Mouse (Mus musculus) hindbrain, embryonic 16.5 days (tissue): Measurements from ENCODE around the gene Slc41a3. TPM values are rescaled to one million over a fixed set of nuclear protein-coding genes. Genes with fewer than 3 reads are reported as not detected.

ENCODE experiments used
- ATAC-seq: fragments of 200-750 bp; cut with Nextera tagmentation; 2 replicates; pipeline ENCODE4 v1.8.0; 2017; ENCODE audit warnings: moderate TSS enrichment, moderate library complexity
- H3K27ac ChIP-seq: fragments of 300-500 bp; sonication (generic); 2 replicates; pipeline ENCODE4 v1.5.1; 2014; ENCODE audit warnings: low read depth, mild to moderate bottlenecking, control low read depth, low read length, moderate library complexity
- H3K27me3 ChIP-seq: fragments of 300-500 bp; sonication (generic); replicated peaks from 2 replicates; pipeline ENCODE4 v1.6.1; 2014; ENCODE audit warnings: low read length; ENCODE audit not compliant: control insufficient read depth, insufficient read depth
- H3K36me3 ChIP-seq: fragments of 300-500 bp; sonication (generic); 2 replicates; pipeline ENCODE4 v1.6.1; 2014; ENCODE audit warnings: mild to moderate bottlenecking, low read length, moderate library complexity, mixed read lengths; ENCODE audit not compliant: control insufficient read depth, insufficient read depth
- H3K4me1 ChIP-seq: fragments of 300-500 bp; sonication (generic); 2 replicates; pipeline ENCODE4 v1.6.1; 2014; ENCODE audit warnings: low read depth, low read length; ENCODE audit not compliant: control insufficient read depth, insufficient read depth
- H3K4me2 ChIP-seq: fragments of 300-500 bp; sonication (generic); 2 replicates; pipeline ENCODE4 v1.6.1; 2014; ENCODE audit warnings: mild to moderate bottlenecking, low read length, control low read depth, moderate library complexity
- H3K4me3 ChIP-seq: fragments of 300-500 bp; sonication (generic); 2 replicates; pipeline ENCODE4 v1.5.1; 2014; ENCODE audit warnings: mild to moderate bottlenecking, low read length, control low read depth, moderate library complexity
- H3K9ac ChIP-seq: fragments of 300-500 bp; sonication (generic); 2 replicates; pipeline ENCODE4 v1.6.1; 2014; ENCODE audit warnings: low read depth, mild to moderate bottlenecking, control low read depth, low read length, moderate library complexity
- H3K9me3 ChIP-seq: fragments of 300-500 bp; sonication (generic); 2 replicates; pipeline ENCODE4 v1.6.1; 2014; ENCODE audit warnings: mild to moderate bottlenecking, low read length, moderate library complexity; ENCODE audit not compliant: control insufficient read depth
- WGBS: fragments of 180-500 bp; shearing (Covaris S2); extraction: QIAGEN DNeasy Blood & Tissue Kit; methylation state at CpG from one replicate; pipeline ENCODE4 v1.1.7; 2014; 5-methylcytosine and 5-hydroxymethylcytosine counted together
- polyA plus RNA-seq: library from polyadenylated mRNA; unstranded; fragments of >200 nt; fragmentation: Nextera tagmentation; extraction: Ambion mirVana; gene quantifications from 2 replicates; pipeline ENCODE4 v1.2.1, GENCODE M21; 2015

The Slc41a3 gene
- polyA plus RNA-seq, 1 experiment from 2014 or later = 12.7 TPM

DNA sequence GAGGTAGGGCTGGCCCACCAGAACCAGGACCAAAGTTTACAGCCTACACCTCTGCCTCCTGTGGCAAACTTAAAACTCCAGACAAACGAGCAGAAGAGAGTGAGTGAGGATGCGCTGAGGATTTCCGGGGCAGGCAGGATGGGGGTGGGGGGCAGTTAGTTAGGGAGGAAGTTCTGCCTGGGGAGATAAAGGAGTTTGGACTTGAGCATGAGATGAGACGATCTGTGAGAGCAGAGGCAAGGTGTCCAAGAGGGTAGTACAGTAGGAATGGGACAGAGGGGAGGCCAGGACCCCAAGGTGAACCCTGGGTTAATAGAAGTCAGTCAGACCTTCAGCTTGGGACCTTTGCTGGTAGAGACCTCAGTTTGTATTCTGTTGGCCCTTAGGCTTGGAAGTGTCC, 13.7 kb downstream of the Slc41a3 start:
- no peak overlapping the region for H3K4me2 ChIP-seq
- WGBS = 85% methylated on average over 4 of the region's 4 CpGs

DNA sequence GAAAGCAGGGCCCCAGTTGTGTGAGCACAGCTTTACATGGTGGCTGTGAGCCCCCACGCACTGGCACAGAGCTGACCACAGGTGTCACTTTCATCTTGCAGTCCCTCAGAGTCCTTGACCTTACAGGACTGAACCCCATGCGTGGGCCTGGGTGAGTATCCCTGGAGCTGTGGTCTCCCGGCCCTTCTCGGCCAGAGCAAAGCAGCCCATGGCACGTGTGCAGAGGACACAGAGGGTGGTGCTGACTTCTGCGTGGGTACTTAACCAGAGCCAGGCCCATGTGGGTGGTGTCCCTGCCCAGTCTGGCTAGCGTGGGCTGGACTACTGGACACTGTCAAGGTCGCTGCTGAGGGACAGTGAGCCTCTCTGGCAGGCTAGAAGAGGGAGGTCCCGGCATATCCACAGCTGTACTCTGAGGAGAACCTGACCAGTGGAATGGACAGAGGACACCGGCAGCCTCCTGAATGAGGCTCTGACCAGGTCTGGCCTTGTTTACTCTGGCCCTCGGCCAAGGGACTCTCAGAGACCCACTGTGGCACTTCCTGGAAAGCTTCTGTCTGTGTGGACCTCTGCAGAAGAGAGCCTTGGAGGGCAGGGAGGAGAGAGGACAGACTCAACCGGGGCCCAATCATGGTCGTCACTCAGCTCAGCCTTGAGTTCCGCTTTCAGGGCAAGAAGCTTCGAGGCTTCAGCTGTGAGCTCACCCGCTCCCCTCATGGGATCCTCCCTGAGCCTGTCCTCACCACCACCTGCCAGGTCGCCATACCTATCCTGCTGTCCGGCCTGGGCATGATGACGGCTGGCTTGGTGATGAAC, 14.5 kb downstream of the Slc41a3 start:
- H3K9me3 ChIP-seq = no peaks in the 10 kb centered on the region
- no peak overlapping the region for H3K4me2 ChIP-seq
- no peaks in the 10 kb centered on the region for H3K36me3 ChIP-seq
- no peak overlapping the region for H3K9ac ChIP-seq
- H3K4me3 ChIP-seq = no peak overlapping the region
- no peaks in the 10 kb centered on the region for H3K27me3 ChIP-seq
- ATAC-seq = no peak
- peaks cover 5% of the 10 kb centered on the region for H3K4me1 ChIP-seq
- WGBS = 89% methylated on average over 19 of the region's 19 CpGs
- no peak overlapping the region for H3K27ac ChIP-seq

More for the DNA sequence above, 13.7 kb downstream of the Slc41a3 start:
- Histone ChIP-seq H3K9me3 (no peaks in the 10 kb centered on the region), H3K27me3 (no peaks in the 10 kb centered on the region), H3K27ac (no peak overlapping the region), H3K36me3 (no peaks in the 10 kb centered on the region), H3K9ac (no peak overlapping the region), H3K4me3 (no peak overlapping the region), H3K4me1 (peaks cover 5% of the 10 kb centered on the region)
- no peak for ATAC-seq

DNA sequence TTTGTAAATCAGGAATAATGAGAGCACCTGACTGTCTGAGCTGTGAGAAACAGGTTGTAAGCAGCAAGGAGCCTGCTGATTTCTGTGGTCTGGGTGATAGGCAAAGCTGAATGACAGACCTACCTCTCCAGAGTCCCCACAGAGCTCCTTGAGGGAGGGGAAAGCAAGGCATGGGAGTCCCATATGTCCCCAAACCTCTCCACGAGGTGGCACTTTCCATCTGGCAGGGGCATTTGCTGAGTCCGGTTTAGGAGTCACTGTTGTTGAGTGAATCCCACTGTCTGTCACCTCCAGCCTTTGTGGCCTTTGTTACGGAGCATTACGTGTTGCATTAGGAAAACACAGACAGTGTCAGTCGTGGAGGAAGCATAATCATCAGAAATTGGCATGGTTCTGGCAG, 15.4 kb downstream of the Slc41a3 start:
- no peak overlapping the region for H3K4me2 ChIP-seq
- 63% methylated on average over 5 of the region's 5 CpGs for WGBS
- H3K9ac ChIP-seq = no peak overlapping the region
- peaks cover 5% of the 10 kb centered on the region for H3K4me1 ChIP-seq
- no peak overlapping the region for H3K4me3 ChIP-seq
- H3K27me3 ChIP-seq = no peaks in the 10 kb centered on the region
- no peak for ATAC-seq
- no peak overlapping the region for H3K27ac ChIP-seq
- no peaks in the 10 kb centered on the region for H3K36me3 ChIP-seq
- H3K9me3 ChIP-seq = no peaks in the 10 kb centered on the region

DNA sequence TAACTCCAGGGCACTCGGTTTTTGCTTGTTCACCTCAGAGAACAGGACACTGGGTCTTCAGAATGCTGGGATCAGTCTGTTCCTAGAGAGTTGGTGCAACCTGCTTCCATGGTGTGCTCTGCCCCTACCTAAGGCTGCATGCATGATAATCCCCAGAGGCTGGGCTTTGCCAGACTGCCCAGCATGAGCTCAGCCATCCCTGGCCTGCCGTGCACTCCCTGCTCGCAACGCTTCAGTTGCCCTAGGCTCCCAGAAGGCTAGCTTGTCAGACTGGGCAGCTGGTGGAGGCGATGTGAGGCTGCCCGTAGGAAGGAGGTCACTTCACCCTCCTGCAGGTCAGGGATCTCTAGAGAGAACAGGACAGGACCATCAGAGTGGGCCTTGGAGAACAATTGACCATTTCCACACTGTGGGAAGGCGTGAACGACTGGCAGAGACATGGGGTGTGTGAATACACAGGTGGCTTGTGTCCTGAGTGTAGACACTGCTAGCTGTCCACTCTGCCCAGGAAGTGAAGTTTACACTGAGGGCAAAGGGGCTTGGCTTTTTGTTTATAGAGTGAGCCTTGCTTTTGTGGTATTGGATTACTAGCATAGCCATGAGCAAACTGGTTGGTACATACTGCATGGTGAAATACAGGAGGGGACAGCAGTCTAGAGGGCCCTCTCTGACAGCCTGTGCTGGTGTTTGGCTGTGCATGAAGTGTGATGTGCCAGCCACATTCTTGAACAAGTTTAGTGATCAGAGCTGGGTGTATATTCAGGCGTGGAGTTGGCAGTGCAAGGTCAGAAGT, 16.5 kb downstream of the Slc41a3 start:
- 54% methylated on average over 9 of the region's 9 CpGs for WGBS
- Histone ChIP-seq H3K27me3 (no peaks in the 10 kb centered on the region), H3K4me1 (peaks cover 5% of the 10 kb centered on the region), H3K9me3 (no peaks in the 10 kb centered on the region), H3K27ac (no peak overlapping the region), H3K4me3 (no peak overlapping the region), H3K9ac (no peak overlapping the region), H3K4me2 (no peak overlapping the region), H3K36me3 (no peaks in the 10 kb centered on the region)
- ATAC-seq = no peak

DNA sequence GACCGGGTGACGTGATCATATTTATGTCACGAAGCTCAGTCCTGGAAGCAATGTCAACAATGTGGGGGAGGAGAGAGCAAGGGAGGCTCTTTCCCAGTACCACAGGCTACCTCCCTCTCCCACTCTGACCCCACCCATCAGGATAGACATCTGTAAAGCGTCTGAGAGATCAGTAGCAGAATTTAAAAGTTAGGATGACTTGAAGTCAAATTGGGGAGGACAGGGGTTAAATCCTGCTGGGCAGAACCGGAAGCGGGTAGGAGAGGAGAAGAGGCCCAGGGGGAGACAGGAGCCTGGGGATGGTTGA, 17.0 kb downstream of the Slc41a3 start:
- Histone ChIP-seq H3K4me2 (no peak overlapping the region), H3K4me3 (no peak overlapping the region), H3K27me3 (no peaks in the 10 kb centered on the region), H3K27ac (no peak overlapping the region), H3K36me3 (no peaks in the 10 kb centered on the region), H3K9me3 (no peaks in the 10 kb centered on the region), H3K4me1 (peaks cover 5% of the 10 kb centered on the region), H3K9ac (no peak overlapping the region)
- WGBS = 75% methylated on average over 6 of the region's 6 CpGs
- no peak for ATAC-seq

DNA sequence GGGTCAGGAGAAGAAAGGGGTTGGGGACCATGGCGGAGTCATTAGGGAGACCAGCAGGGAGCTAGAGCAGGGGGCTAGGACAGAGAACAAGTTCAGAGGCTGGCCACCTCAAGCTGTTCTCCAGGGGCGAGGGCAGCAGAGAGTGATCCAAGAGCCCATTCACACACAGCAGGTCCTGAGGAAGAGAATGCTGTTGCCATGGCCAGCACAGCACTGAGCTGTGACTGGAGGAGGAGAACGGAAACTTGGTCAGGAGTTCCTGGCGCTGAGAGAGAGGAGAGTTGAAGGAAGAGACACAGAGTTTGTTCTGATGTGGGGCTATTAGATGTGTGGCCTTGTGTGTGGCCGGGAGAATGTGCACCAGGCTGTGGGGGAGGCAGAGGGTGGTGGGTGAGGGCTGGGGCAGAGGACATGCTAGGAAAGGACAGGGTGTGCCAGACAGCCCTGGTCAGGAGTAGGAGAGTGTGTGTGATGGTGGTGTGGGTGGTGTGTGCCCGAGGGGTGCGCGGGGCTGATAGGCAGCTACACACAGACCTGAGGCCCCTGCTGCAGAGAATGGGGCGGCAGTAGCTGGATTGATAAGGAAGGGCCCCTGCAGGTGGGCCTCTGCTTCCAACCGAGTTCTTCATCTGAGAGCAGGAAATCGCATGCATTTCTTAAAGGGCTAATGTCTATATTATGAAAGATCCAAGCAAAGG, 18.4 kb downstream of the Slc41a3 start:
- ATAC-seq = peak; percentile 58; the same call in 1 of the 2 replicates
- Histone ChIP-seq H3K9me3 (no peaks in the 10 kb centered on the region), H3K36me3 (no peaks in the 10 kb centered on the region), H3K27ac (no peak overlapping the region), H3K4me3 (no peak overlapping the region), H3K9ac (no peak overlapping the region), H3K4me2 (no peak overlapping the region), H3K4me1 (peaks cover 5% of the 10 kb centered on the region), H3K27me3 (no peaks in the 10 kb centered on the region)
- WGBS = 36% methylated on average over 11 of the region's 11 CpGs

DNA sequence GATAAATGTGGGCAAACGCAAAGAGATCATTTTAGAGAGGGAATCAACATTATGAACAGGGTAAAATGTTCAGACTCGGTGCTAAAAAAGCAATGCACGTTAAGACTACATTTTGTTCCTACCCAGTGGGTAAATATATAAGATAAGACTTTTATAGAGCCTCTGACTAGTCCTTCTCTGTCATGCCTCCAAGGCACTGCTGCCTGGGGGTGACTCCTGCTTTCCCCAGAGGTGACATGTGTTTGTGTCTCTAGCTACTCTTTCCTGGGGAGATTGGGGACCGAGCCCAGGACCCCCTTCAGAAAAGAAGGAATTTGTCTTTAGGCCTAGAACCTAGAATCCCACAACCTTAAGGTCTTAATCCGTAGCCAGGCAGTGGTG, 18.9 kb downstream of the Slc41a3 start:
- no peak overlapping the region for H3K4me3 ChIP-seq
- no peak overlapping the region for H3K27ac ChIP-seq
- H3K36me3 ChIP-seq = no peaks in the 10 kb centered on the region
- no peaks in the 10 kb centered on the region for H3K27me3 ChIP-seq
- H3K4me1 ChIP-seq = peaks cover 5% of the 10 kb centered on the region
- WGBS = 83% methylated on average over 5 of the region's 5 CpGs
- H3K4me2 ChIP-seq = no peak overlapping the region
- ATAC-seq = no peak
- no peak overlapping the region for H3K9ac ChIP-seq
- H3K9me3 ChIP-seq = no peaks in the 10 kb centered on the region

DNA sequence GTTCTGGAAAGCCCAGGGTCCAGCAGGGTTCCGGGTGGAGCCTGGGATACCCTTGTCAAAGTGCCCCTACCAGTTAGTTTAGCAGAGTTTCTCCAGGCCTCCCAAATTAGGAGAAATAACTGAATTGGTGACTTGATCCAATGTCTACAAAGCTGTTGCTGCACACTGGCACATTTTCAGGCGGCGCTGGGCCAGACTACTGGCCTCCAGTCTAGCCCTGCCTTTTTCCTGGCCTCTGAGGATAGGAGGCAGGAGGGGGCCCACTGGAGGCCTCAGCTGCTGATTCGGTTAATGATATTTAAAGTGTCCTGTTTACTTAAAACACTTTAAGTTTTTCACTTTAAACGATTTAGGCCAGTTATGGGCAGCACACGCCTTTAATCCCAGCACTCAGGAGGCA, 19.7 kb downstream of the Slc41a3 start:
- Histone ChIP-seq H3K4me1 (peaks cover 5% of the 10 kb centered on the region), H3K36me3 (no peaks in the 10 kb centered on the region), H3K9me3 (no peaks in the 10 kb centered on the region), H3K4me3 (no peak overlapping the region), H3K9ac (no peak overlapping the region), H3K4me2 (no peak overlapping the region), H3K27ac (no peak overlapping the region), H3K27me3 (no peaks in the 10 kb centered on the region)
- WGBS = 86% methylated on average over 6 of the region's 6 CpGs
- no peak for ATAC-seq

DNA sequence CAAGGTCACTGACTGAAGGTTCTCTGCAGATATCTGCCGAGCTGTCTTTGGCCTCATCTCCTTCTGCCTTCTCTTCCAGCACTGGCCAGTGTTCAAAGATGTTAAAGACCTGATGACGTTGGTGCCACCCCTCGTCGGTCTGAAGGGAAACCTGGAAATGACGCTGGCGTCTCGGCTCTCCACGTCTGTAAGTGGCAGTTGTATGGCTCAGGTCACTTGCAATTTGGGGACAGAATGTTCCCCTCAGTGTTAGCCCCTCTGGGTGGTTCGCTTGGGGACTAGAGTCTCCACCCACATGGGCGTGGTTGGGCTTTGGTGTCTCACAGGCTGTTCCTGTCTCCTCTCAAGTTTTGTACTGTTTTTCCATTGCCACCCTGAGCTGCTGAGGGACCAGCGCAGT, 20.2 kb downstream of the Slc41a3 start:
- Histone ChIP-seq H3K27me3 (no peaks in the 10 kb centered on the region), H3K4me1 (peaks cover 5% of the 10 kb centered on the region), H3K9me3 (no peaks in the 10 kb centered on the region), H3K27ac (no peak overlapping the region), H3K4me3 (no peak overlapping the region), H3K4me2 (no peak overlapping the region), H3K9ac (no peak overlapping the region), H3K36me3 (no peaks in the 10 kb centered on the region)
- WGBS = 77% methylated on average over 11 of the region's 11 CpGs
- no peak for ATAC-seq
